ENCODE assay signal across 22 mouse cellular contexts in genomic region chr16:24565311-24565710, GRCm38 (mm10).
DNase-seq lines count a peak whose midpoint lies in the region; ATAC-seq and TF ChIP-seq lines count a peak whose summit lies in the region.
"Had no signal": no experiment of that assay in that cellular context is flagged by ENCODE, and none has a peak within 500 bp of the region (broad histone marks: within the 10 kb centered on the region; RNA-seq: fewer than 3 reads in every experiment).

No protein-coding gene starts in this region.

- 78% methylated on average over 7 of the region's 7 CpGs for WGBS in hindbrain, embryonic 10.5 days
- 90% methylated on average over 7 of the region's 7 CpGs for WGBS in hindbrain, postnatal 0 days

- no peak for TF ChIP-seq CTCF in hindbrain, postnatal 0 days (IDR thresholded peaks at IDR 0.05; ENCODE audit: low read depth)

- H3K27ac ChIP-seq in hindbrain, embryonic 10.5 days, result no peak overlapping the region
- no peak overlapping the region for H3K27ac ChIP-seq in hindbrain, postnatal 0 days
- H3K27ac ChIP-seq: forebrain, embryonic 10.5 days; liver, embryonic 15.5 days; neural tube, embryonic 15.5 days had no signal

- H3K4me3 ChIP-seq in hindbrain, embryonic 10.5 days, result no peak overlapping the region
- H3K4me3 ChIP-seq in hindbrain, postnatal 0 days (ENCODE audit: low read length), result no peak overlapping the region
- H3K4me3 ChIP-seq: forebrain, embryonic 10.5 days; liver, embryonic 15.5 days; myocyte; neural tube, embryonic 15.5 days had no signal

- H3K4me2 ChIP-seq in hindbrain, postnatal 0 days (ENCODE audit: low read depth, low read length), result no peak overlapping the region
- H3K4me2 ChIP-seq: heart, embryonic 11.5 days; liver, embryonic 15.5 days; neural tube, embryonic 15.5 days had no signal

- H3K9ac ChIP-seq in hindbrain, postnatal 0 days (replicated peaks; ENCODE audit: low read length), result no peak overlapping the region
- H3K9ac ChIP-seq: liver, embryonic 15.5 days; neural tube, embryonic 15.5 days had no signal

- 0 out of 2 replicates have a peak, but pooled peaks cover 3% of the 10 kb centered on the region for H3K4me1 ChIP-seq in hindbrain, embryonic 10.5 days (replicated peaks)
- peaks cover 9% of the 10 kb centered on the region; the same call in 1 of the 2 replicates for H3K4me1 ChIP-seq in hindbrain, postnatal 0 days (ENCODE audit: insufficient read depth, low read length)

- ATAC-seq in hindbrain, postnatal 0 days, result no peak
- ATAC-seq: activated CD4-positive, CD25-positive, alpha-beta regulatory T cell, adult 4 months; Patski had no signal

- no peaks in the 10 kb centered on the region for H3K27me3 ChIP-seq in hindbrain, embryonic 10.5 days (ENCODE audit: insufficient read depth, poor library complexity, severe bottlenecking)
- no peaks in the 10 kb centered on the region for H3K27me3 ChIP-seq in hindbrain, postnatal 0 days (ENCODE audit: insufficient read depth, low read length)
- H3K27me3 ChIP-seq: liver, embryonic 15.5 days; neural tube, embryonic 15.5 days; Patski had no signal

- no peaks in the 10 kb centered on the region for H3K36me3 ChIP-seq in hindbrain, embryonic 10.5 days
- no peaks in the 10 kb centered on the region for H3K36me3 ChIP-seq in hindbrain, postnatal 0 days (ENCODE audit: insufficient read depth, low read length)
- H3K36me3 ChIP-seq: forebrain, embryonic 10.5 days; liver, embryonic 15.5 days; neural tube, embryonic 15.5 days had no signal

- DNase-seq in hindbrain, embryonic 10.5 days (ENCODE audit: low spot score), result peak; percentile 6
- no peak for DNase-seq in hindbrain, postnatal 0 days (ENCODE audit: low spot score)
- DNase-seq in embryo, embryonic 9.5 days (ENCODE audit: extremely low spot score), result peak; percentile 7
- DNase-seq in forelimb bud, embryonic 11.5 days (ENCODE audit: low read depth, low spot score), result peak; percentile 59
- DNase-seq in mesoderm, embryonic 11.5 days (ENCODE audit: low read depth, low spot score), result peak; percentile 29
- no peak for DNase-seq in spleen, postnatal 4 days (ENCODE audit: low spot score in 2 of 2)
- DNase-seq in gastrocnemius, postnatal 10 days, result no peak
- DNase-seq: B cell, adult 2 months; cerebellum, adult 9-10 months; gastrocnemius, postnatal 25 days; heart, postnatal 36 days; layer of hippocampus, postnatal 36 days; lung, postnatal 14 days; right cerebral cortex, postnatal 4 days; thymus, postnatal 36 days had no signal

- H3K9me3 ChIP-seq in hindbrain, embryonic 10.5 days, result no peaks in the 10 kb centered on the region
- no peaks in the 10 kb centered on the region for H3K9me3 ChIP-seq in hindbrain, postnatal 0 days (ENCODE audit: low read length)
- H3K9me3 ChIP-seq: forebrain, embryonic 10.5 days; liver, embryonic 15.5 days; neural tube, embryonic 15.5 days had no signal

Comparison
In these comparisons a context has a peak if more than half of its experiments do, and no peak if none do; other contexts are left out.
1. DNase-seq: peak in hindbrain, embryonic 10.5 days (single experiment), embryo, embryonic 9.5 days (single experiment), forelimb bud, embryonic 11.5 days (single experiment) and mesoderm, embryonic 11.5 days (single experiment); none in hindbrain, postnatal 0 days (single experiment), spleen, postnatal 4 days (0 of 2) and gastrocnemius, postnatal 10 days (single experiment).